Mouse (Mus musculus) C2C12 (cell line): Measurements from ENCODE around the gene Btbd11. TPM values are rescaled to one million over a fixed set of nuclear protein-coding genes. Genes with fewer than 3 reads are reported as not detected.

Experiments
- H3K27me3 ChIP-seq: one replicate; pipeline ENCODE4 v1.6.1; 2011; ENCODE audit not compliant: control insufficient read depth, insufficient read depth, insufficient read length
- H3K36me3 ChIP-seq: one replicate; pipeline ENCODE4 v1.6.1; 2011; ENCODE audit not compliant: control insufficient read depth, insufficient read depth
- H3K4me3 ChIP-seq: one replicate; pipeline ENCODE4 v1.5.1; 2011; ENCODE audit warnings: mild to moderate bottlenecking, control low read depth; ENCODE audit not compliant: poor library complexity, insufficient read depth, severe bottlenecking
- H3K79me2 ChIP-seq: one replicate; pipeline ENCODE4 v1.6.1; 2011; ENCODE audit not compliant: control insufficient read depth, insufficient read depth
- H3K79me3 ChIP-seq: one replicate; pipeline ENCODE4 v1.6.1; 2011; ENCODE audit warnings: low read depth, control low read depth
- H3ac ChIP-seq: one replicate; pipeline ENCODE3; 2011; ENCODE audit warnings: low read depth; ENCODE audit not compliant: control insufficient read depth, insufficient read length
- CEBPB ChIP-seq: IDR thresholded peaks from one replicate; pipeline ENCODE4 v1.6.1; 2011; ENCODE audit warnings: low read depth, mild to moderate bottlenecking, control low read depth, moderate library complexity
- CTCF ChIP-seq: IDR thresholded peaks from one replicate; pipeline ENCODE4 v1.5.1; 2011; ENCODE audit not compliant: control insufficient read depth, insufficient read depth, insufficient read length
- FOSL1 ChIP-seq: IDR thresholded peaks from one replicate; pipeline ENCODE4 v1.8.0; 2011; ENCODE audit warnings: mild to moderate bottlenecking, low read length; ENCODE audit not compliant: poor library complexity, insufficient read depth, severe bottlenecking
- MAX ChIP-seq: IDR thresholded peaks from one replicate; pipeline ENCODE4 v1.6.1; 2011; ENCODE audit warnings: mild to moderate bottlenecking, control low read depth
- MYOD1 ChIP-seq: IDR thresholded peaks from one replicate; pipeline ENCODE4 v1.6.1; 2011; ENCODE audit warnings: low read depth; ENCODE audit not compliant: control insufficient read depth, insufficient read length
- MYOG ChIP-seq: IDR thresholded peaks from one replicate; pipeline ENCODE4 v1.6.1; 2011; ENCODE audit not compliant: control insufficient read depth, insufficient read length; ENCODE audit errors: extremely low read depth
- USF1 ChIP-seq: IDR thresholded peaks from one replicate; pipeline ENCODE4 v1.6.1; 2011; ENCODE audit warnings: low read depth, mild to moderate bottlenecking, control low read depth, moderate library complexity
- polyA plus RNA-seq: library from polyadenylated mRNA; unstranded; fragments of >200 nt; fragmentation: generic; extraction: Trizol; gene quantifications from one replicate; pipeline ENCODE4 v1.2.1, GENCODE M21; 2012; ENCODE audit warnings: missing spikeins

Btbd11 gene
- polyA plus RNA-seq, 1 experiment, result 11.7 TPM

DNA sequence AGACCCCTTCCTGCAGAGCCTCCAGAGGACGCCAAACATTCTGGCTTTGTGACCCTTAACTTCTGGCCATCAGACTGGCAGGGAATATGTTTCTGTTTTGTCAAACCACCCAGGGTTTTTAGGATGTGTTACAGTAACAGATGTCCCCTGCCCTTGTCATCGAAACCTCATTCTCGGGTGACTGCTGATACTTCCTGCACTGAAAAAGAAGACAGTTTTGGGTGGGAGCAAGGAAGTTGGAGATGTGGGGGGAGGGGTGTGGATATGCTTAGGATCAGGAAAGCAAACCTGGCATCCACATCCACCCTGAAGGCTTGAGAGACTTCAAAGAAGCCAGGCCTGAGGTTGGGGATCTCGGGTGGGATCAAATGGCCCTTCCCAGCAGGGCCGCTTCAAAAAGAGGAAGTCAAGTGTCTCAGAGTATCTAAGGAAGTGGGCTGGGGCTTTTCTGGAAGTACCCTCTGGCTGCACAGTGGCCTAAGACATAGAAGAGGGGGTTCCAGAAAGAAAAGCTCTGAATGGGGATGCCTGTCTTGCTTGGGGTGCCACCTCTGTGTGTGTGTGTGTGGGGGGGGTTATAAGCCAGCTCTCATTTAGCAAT lies 115.5 kb downstream of the Btbd11 start:
- no peaks in the 10 kb centered on the region for H3K36me3 ChIP-seq
- TF ChIP-seq USF1 (no peak), MAX (no peak), CTCF (no peak), MYOD1 (no peak), MYOG (no peak), CEBPB (no peak), FOSL1 (no peak)
- H3K79me3 ChIP-seq, result no peaks in the 10 kb centered on the region
- H3K4me3 ChIP-seq, result no peak overlapping the region
- no peaks in the 10 kb centered on the region for H3K27me3 ChIP-seq
- no peaks in the 10 kb centered on the region for H3K79me2 ChIP-seq
- no peak overlapping the region for H3ac ChIP-seq

DNA sequence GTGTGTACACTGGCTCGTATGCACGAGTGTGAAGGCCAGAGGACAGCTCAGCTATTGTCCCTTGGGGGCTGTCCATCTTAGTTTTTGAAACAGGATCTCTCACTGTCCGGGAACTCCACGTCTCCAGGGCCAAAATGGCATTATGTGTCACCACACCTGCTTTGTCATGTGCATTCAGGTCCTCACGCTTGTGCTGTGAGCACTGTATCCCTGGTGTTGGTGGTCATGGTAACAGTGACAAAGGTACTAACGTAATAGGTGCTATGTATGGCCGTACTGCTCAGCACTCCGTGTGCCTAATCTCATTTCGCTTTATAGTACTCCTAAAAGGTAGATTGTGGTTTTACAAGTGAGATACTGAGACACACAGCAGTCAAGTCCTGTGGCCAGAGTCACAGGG lies 116.0 kb downstream of the Btbd11 start:
- no peaks in the 10 kb centered on the region for H3K36me3 ChIP-seq
- H3K79me2 ChIP-seq, result no peaks in the 10 kb centered on the region
- H3K4me3 ChIP-seq, result no peak overlapping the region
- TF ChIP-seq MYOG (no peak), MAX (no peak), FOSL1 (no peak), CTCF (no peak), CEBPB (no peak), USF1 (no peak), MYOD1 (no peak)
- H3ac ChIP-seq, result no peak overlapping the region
- H3K79me3 ChIP-seq, result no peaks in the 10 kb centered on the region
- H3K27me3 ChIP-seq, result no peaks in the 10 kb centered on the region

DNA sequence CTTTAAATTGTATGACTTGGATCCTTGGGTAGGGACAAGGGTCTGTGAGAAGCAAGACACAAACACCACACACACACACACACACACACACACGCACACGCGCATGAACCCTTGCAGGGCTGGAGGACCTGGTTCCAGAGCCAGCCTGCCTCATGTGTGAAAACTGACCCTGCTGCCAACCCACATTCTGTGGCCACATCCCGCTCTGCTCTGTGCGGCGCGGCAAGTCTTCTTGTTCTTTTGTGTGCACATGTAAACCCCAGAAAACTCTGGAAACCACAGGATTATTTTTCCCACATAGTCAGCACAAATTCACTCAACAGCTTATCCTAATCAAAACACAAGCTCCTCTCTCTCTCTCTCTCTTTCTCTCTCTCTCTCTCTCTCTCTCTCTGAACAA lies 116.8 kb downstream of the Btbd11 start:
- no peaks in the 10 kb centered on the region for H3K27me3 ChIP-seq
- no peak for TF ChIP-seq FOSL1
- no peak for TF ChIP-seq CEBPB
- TF ChIP-seq USF1, result no peak
- no peak for TF ChIP-seq MAX
- no peak for TF ChIP-seq CTCF
- TF ChIP-seq MYOG, result no peak
- no peak for TF ChIP-seq MYOD1
- no peaks in the 10 kb centered on the region for H3K79me2 ChIP-seq
- H3K79me3 ChIP-seq, result no peaks in the 10 kb centered on the region
- H3K4me3 ChIP-seq, result no peak overlapping the region
- no peaks in the 10 kb centered on the region for H3K36me3 ChIP-seq
- H3ac ChIP-seq, result no peak overlapping the region

DNA sequence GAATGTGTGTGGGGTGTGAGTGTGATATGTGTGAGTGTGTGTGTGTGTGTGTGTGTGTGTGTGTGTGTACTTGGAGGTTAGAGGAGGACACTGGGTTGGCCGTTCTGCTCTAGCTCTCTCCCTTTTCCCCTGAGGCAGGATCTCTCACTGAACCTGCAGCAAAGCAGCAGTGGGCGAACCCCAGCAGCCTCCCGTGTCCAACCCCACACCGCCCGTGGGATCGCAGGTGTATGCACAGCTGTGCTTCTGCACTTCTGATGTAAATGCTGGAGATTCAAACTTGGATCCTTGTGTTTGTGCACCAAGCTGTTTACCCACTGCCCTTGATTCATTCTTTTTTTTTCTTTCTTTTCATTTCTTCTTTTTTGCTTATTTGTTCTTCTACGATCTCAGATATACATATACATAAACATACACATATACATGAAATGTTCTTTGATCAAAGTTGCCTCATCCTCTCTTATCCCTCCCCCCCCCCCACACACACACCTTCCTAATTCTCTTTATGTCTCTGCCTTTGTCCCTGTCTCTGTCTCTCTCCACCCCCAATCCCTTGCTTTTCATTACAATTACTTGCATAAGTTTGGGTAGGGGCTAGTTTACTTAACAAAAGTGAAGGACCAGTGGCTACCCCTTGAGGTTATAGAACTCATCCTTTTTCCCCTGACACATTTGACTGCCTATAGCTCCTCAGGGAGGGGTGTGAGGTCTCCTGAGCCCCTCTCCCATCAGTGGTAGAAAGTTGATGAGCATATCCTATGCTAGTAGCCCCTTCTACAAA lies 120.8 kb downstream of the Btbd11 start:
- Histone ChIP-seq H3K79me2 (no peaks in the 10 kb centered on the region), H3ac (no peak overlapping the region), H3K79me3 (no peaks in the 10 kb centered on the region), H3K4me3 (no peak overlapping the region), H3K36me3 (no peaks in the 10 kb centered on the region), H3K27me3 (no peaks in the 10 kb centered on the region)
- no peak for TF ChIP-seq CTCF
- no peak for TF ChIP-seq CEBPB
- TF ChIP-seq FOSL1, result no peak
- TF ChIP-seq MAX, result no peak
- no peak for TF ChIP-seq MYOD1
- no peak for TF ChIP-seq MYOG
- no peak for TF ChIP-seq USF1

DNA sequence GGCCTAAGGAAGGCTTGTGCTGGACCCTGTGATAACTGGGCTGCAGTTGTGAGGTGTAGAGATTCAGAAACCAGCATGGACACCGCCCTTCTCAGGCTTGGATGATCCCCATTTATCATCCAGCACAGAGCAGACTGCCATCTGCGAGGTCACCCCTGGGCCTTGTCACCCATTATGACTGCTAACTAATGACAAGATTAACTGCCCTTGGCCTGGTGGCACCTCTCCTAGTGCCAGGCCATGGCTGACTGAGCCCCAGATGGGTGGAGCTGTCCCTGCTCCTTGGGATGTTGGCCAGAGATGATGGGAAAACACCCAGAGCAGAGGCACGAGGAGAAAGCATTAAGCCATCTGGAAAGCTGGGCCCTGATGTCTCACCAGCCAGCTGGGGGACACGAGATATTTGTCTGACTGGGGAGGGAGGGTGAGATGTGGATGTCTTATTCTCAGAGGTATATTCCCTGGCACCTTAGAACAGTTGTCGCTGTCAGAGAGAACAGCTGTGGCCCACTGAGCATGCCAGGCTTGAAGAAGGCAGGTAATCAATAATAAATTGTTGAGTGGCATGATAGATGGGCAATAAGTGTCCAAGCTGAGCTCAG lies 121.7 kb downstream of the Btbd11 start:
- no peak for TF ChIP-seq MYOG
- no peak for TF ChIP-seq MAX
- TF ChIP-seq CTCF, result no peak
- no peak for TF ChIP-seq MYOD1
- TF ChIP-seq FOSL1, result no peak
- TF ChIP-seq USF1, result no peak
- no peak for TF ChIP-seq CEBPB
- Histone ChIP-seq H3K4me3 (no peak overlapping the region), H3ac (no peak overlapping the region), H3K79me2 (no peaks in the 10 kb centered on the region), H3K27me3 (no peaks in the 10 kb centered on the region), H3K36me3 (no peaks in the 10 kb centered on the region), H3K79me3 (no peaks in the 10 kb centered on the region)
